Mouse (Mus musculus): ENCODE results near the gene Fmnl1. TPM values are rescaled to one million over a fixed set of nuclear protein-coding genes. Genes with fewer than 3 reads are reported as not detected.

Gene Fmnl1
- polyA plus RNA-seq, 1 experiment, result 15.6 TPM

DNA sequence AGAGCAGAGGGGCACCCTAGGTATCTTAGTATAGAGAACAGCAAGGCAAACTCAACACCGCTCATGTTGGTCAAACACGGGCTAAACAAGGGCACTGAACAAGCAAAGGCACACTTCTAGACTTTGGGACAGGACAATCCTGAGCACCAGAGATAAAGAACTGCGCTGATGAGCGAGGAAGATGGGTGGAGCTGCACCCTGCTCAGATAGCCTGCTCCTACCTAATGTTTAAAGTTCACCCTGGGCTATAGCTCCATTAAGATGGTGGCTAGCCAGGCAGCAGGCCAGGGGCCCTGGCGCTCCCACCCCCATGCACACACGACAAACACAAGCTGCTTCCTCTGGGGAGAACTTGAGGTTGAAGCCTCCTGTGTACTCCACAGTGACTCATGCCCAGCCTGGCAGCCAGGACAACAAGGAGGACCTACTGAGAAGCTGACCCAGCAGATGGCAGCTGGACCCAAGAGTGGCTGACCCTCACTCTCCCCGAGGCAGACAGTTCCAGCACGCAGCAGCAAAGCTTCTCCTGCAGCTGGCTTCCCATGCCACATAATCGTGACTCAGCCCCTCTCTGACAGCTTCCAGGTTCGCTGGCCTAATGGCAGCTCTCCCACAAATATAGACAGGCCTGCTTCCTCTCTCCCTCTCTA lies 75.3 kb downstream of the Fmnl1 start:
- peaks cover 4% of the 10 kb centered on the region for H3K36me3 ChIP-seq (ENCODE audit: control insufficient read depth, insufficient read depth)
- H3K79me2 ChIP-seq (ENCODE audit: control insufficient read depth, insufficient read depth), result peaks cover 70% of the 10 kb centered on the region
- H3K27me3 ChIP-seq (ENCODE audit: control insufficient read depth, insufficient read depth, insufficient read length), result no peaks in the 10 kb centered on the region
- H3ac ChIP-seq (ENCODE audit: control insufficient read depth, insufficient read length), result no peak overlapping the region
- TF ChIP-seq TCF12 (IDR thresholded peaks at IDR 0.05; ENCODE audit: insufficient read depth, poor library complexity, severe bottlenecking) (peak; percentile 56), REST (IDR thresholded peaks at IDR 0.05; ENCODE audit: insufficient read depth, insufficient read length) (no peak), TCF3 (IDR thresholded peaks at IDR 0.05; ENCODE audit: insufficient read length, low read depth) (peak; percentile 82), E2F4 (IDR thresholded peaks at IDR 0.05; ENCODE audit: insufficient read depth) (no peak), MAX (IDR thresholded peaks at IDR 0.05; ENCODE audit: low read depth) (peak; percentile 8), USF1 (IDR thresholded peaks at IDR 0.05; ENCODE audit: low read depth) (no peak), MYOD1 (IDR thresholded peaks at IDR 0.05; ENCODE audit: control insufficient read depth in 1 of 3, insufficient read length in 2 of 3, low read depth in 2 of 3) (peak; percentile 79 to 98 (median 95)), MYOG (IDR thresholded peaks at IDR 0.05; ENCODE audit: control insufficient read depth in 1 of 3, insufficient read depth in 1 of 3, insufficient read length in 2 of 3, low read depth in 2 of 3) (peak; percentile 81 to 98 (median 90)), POLR2A (IDR thresholded peaks at IDR 0.05; ENCODE audit: insufficient read length, low read depth) (peak; percentile 45), POLR2AphosphoS2 (IDR thresholded peaks at IDR 0.05; ENCODE audit: insufficient read length, low read depth) (peak; percentile 54), SRF (IDR thresholded peaks at IDR 0.05; ENCODE audit: control insufficient read depth, insufficient read length, low read depth) (no peak)
- H3K4me2 ChIP-seq (ENCODE audit: low read depth), result peak overlapping the region; percentile 73
- H3K4me3 ChIP-seq, result no peak overlapping the region

GRCm38 (mm10) chr11:103246731-103247290 lies 75.9 kb downstream of the Fmnl1 start:
- H3K36me3 ChIP-seq (ENCODE audit: control insufficient read depth, insufficient read depth), result peaks cover 4% of the 10 kb centered on the region
- H3K79me2 ChIP-seq (ENCODE audit: control insufficient read depth, insufficient read depth), result peaks cover 76% of the 10 kb centered on the region
- no peaks in the 10 kb centered on the region for H3K27me3 ChIP-seq (ENCODE audit: control insufficient read depth, insufficient read depth, insufficient read length)
- no peak overlapping the region for H3ac ChIP-seq (ENCODE audit: control insufficient read depth, insufficient read length)
- peak overlapping the region; percentile 73 for H3K4me2 ChIP-seq (ENCODE audit: low read depth)
- TF ChIP-seq MYOD1 (IDR thresholded peaks at IDR 0.05; ENCODE audit: control insufficient read depth in 1 of 3, insufficient read length in 2 of 3, low read depth in 2 of 3) (peak in 1 of 3 experiments; percentile 17), POLR2AphosphoS2 (IDR thresholded peaks at IDR 0.05; ENCODE audit: insufficient read length, low read depth) (no peak), MYOG (IDR thresholded peaks at IDR 0.05; ENCODE audit: control insufficient read depth in 1 of 3, insufficient read depth in 1 of 3, insufficient read length in 2 of 3, low read depth in 2 of 3) (no peak), POLR2A (IDR thresholded peaks at IDR 0.05; ENCODE audit: insufficient read length, low read depth) (peak; percentile 17)
- no peak overlapping the region for H3K4me3 ChIP-seq

- Histone ChIP-seq H3K27me3 (ENCODE audit: control insufficient read depth, insufficient read depth, insufficient read length) (no peaks in the 10 kb centered on the region), H3K4me3 (no peak overlapping the region), H3ac (ENCODE audit: control insufficient read depth, insufficient read length) (no peak overlapping the region), H3K79me2 (ENCODE audit: control insufficient read depth, insufficient read depth) (peaks cover 80% of the 10 kb centered on the region), H3K36me3 (ENCODE audit: control insufficient read depth, insufficient read depth) (peaks cover 4% of the 10 kb centered on the region), H3K4me2 (ENCODE audit: low read depth) (peak overlapping the region; percentile 73)
- TF ChIP-seq CEBPB (IDR thresholded peaks at IDR 0.05; ENCODE audit: insufficient read depth, poor library complexity, severe bottlenecking), result no peak
- no peak for TF ChIP-seq MAX (IDR thresholded peaks at IDR 0.05; ENCODE audit: low read depth)
- no peak for TF ChIP-seq POLR2A (IDR thresholded peaks at IDR 0.05; ENCODE audit: insufficient read length, low read depth)
- no peak for TF ChIP-seq TCF12 (IDR thresholded peaks at IDR 0.05; ENCODE audit: insufficient read depth, poor library complexity, severe bottlenecking)
- TF ChIP-seq MYOD1 (IDR thresholded peaks at IDR 0.05; ENCODE audit: control insufficient read depth in 1 of 3, insufficient read length in 2 of 3, low read depth in 2 of 3), result peak in 1 of 3 experiments; percentile 11
- TF ChIP-seq TCF3 (IDR thresholded peaks at IDR 0.05; ENCODE audit: insufficient read length, low read depth), result no peak
- no peak for TF ChIP-seq USF1 (IDR thresholded peaks at IDR 0.05; ENCODE audit: low read depth)
- no peak for TF ChIP-seq REST (IDR thresholded peaks at IDR 0.05; ENCODE audit: insufficient read depth, insufficient read length)
- TF ChIP-seq SRF (IDR thresholded peaks at IDR 0.05; ENCODE audit: control insufficient read depth, insufficient read length, low read depth), result no peak
- TF ChIP-seq POLR2AphosphoS2 (IDR thresholded peaks at IDR 0.05; ENCODE audit: insufficient read length, low read depth), result no peak
- TF ChIP-seq E2F4 (IDR thresholded peaks at IDR 0.05; ENCODE audit: insufficient read depth), result no peak
- TF ChIP-seq MYOG (IDR thresholded peaks at IDR 0.05; ENCODE audit: control insufficient read depth in 1 of 3, insufficient read depth in 1 of 3, insufficient read length in 2 of 3, low read depth in 2 of 3), result peak in 1 of 3 experiments; percentile 44
Measured at GRCm38 (mm10) chr11:103247504-103248177, 76.7 kb downstream of the Fmnl1 start.

Other genes with a start within 250 kb of the Fmnl1 start
- 18.4 TPM for gene Kif18b, start 246.0 kb upstream of the Fmnl1 start, polyA plus RNA-seq (2012; fragmentation: generic; extraction: Trizol)
- 0.74 TPM for gene C1ql1, start 224.4 kb upstream of the Fmnl1 start, polyA plus RNA-seq (2012; fragmentation: generic; extraction: Trizol)
- gene Nmt1, start 142.9 kb upstream of the Fmnl1 start, polyA plus RNA-seq (2012; fragmentation: generic; extraction: Trizol), result 77.1 TPM
- gene Dcakd, start 142.8 kb upstream of the Fmnl1 start, polyA plus RNA-seq (2012; fragmentation: generic; extraction: Trizol), result 199 TPM
- 20.6 TPM for gene Plcd3, start 69.4 kb upstream of the Fmnl1 start, polyA plus RNA-seq (2012; fragmentation: generic; extraction: Trizol)
- gene Acbd4, start 69.4 kb upstream of the Fmnl1 start, polyA plus RNA-seq (2012; fragmentation: generic; extraction: Trizol), result 55.2 TPM
- gene Hexim1, start 54.9 kb upstream of the Fmnl1 start, polyA plus RNA-seq (2012; fragmentation: generic; extraction: Trizol), result 18.7 TPM
- gene Hexim2, start 38.7 kb upstream of the Fmnl1 start, polyA plus RNA-seq (2012; fragmentation: generic; extraction: Trizol), result 8.8 TPM
- gene 1700023F06Rik, start 37.5 kb downstream of the Fmnl1 start, polyA plus RNA-seq (2012; fragmentation: generic; extraction: Trizol), result not detected
- 0.04 TPM for gene Spata32, start 47.3 kb downstream of the Fmnl1 start, polyA plus RNA-seq (2012; fragmentation: generic; extraction: Trizol)
- gene Map3k14, start 96.4 kb downstream of the Fmnl1 start, polyA plus RNA-seq (2012; fragmentation: generic; extraction: Trizol), result 12.9 TPM
- gene Arhgap27, start 192.6 kb downstream of the Fmnl1 start, polyA plus RNA-seq (2012; fragmentation: generic; extraction: Trizol), result 0.31 TPM
- 12.2 TPM for gene Plekhm1, start 241.6 kb downstream of the Fmnl1 start, polyA plus RNA-seq (2012; fragmentation: generic; extraction: Trizol)

All from myocyte (in vitro differentiated cells).